Mouse (Mus musculus): Measurements from ENCODE around the gene Sipa1l3.

Gene Sipa1l3

GRCm38 (mm10) chr7:29337766-29338165 lies 180.7 kb downstream of the Sipa1l3 start:
- no peak for DNase-seq (ENCODE audit: extremely low spot score, low spot score)

- DNase-seq (ENCODE audit: extremely low spot score, low spot score), result no peak
Measured at GRCm38 (mm10) chr7:29336795-29337319, 181.6 kb downstream of the Sipa1l3 start.

- no peak for DNase-seq (ENCODE audit: extremely low spot score, low spot score)
Measured at GRCm38 (mm10) chr7:29335841-29336671, 182.4 kb downstream of the Sipa1l3 start.

GRCm38 (mm10) chr7:29335276-29335675 lies 183.2 kb downstream of the Sipa1l3 start:
- DNase-seq (ENCODE audit: extremely low spot score, low spot score), result no peak

GRCm38 (mm10) chr7:29334156-29334555 lies 184.3 kb downstream of the Sipa1l3 start:
- DNase-seq (ENCODE audit: extremely low spot score, low spot score), result no peak

- no peak for DNase-seq (ENCODE audit: extremely low spot score, low spot score)
Measured at GRCm38 (mm10) chr7:29328984-29329383, 189.5 kb downstream of the Sipa1l3 start.

GRCm38 (mm10) chr7:29327087-29327486 lies 191.4 kb downstream of the Sipa1l3 start:
- no peak for DNase-seq (ENCODE audit: extremely low spot score, low spot score)

GRCm38 (mm10) chr7:29319337-29320307 lies 198.8 kb downstream of the Sipa1l3 start:
- DNase-seq (ENCODE audit: extremely low spot score, low spot score), result peak; percentile 40

GRCm38 (mm10) chr7:29318115-29318911 lies 200.1 kb downstream of the Sipa1l3 start:
- DNase-seq (ENCODE audit: extremely low spot score, low spot score), result peak; percentile 45

GRCm38 (mm10) chr7:29317558-29317957 lies 200.9 kb downstream of the Sipa1l3 start:
- DNase-seq (ENCODE audit: extremely low spot score, low spot score), result peak; percentile 87

GRCm38 (mm10) chr7:29316976-29317375 lies 201.5 kb downstream of the Sipa1l3 start:
- DNase-seq (ENCODE audit: extremely low spot score, low spot score), result peak; percentile 61

- DNase-seq (ENCODE audit: extremely low spot score, low spot score), result no peak
Measured at GRCm38 (mm10) chr7:29316137-29316734, 202.2 kb downstream of the Sipa1l3 start.

GRCm38 (mm10) chr7:29314844-29315628 lies 203.4 kb downstream of the Sipa1l3 start:
- DNase-seq (ENCODE audit: extremely low spot score, low spot score), result peak; percentile 39

- DNase-seq (ENCODE audit: extremely low spot score, low spot score), result no peak
Measured at GRCm38 (mm10) chr7:29313572-29314261, 204.7 kb downstream of the Sipa1l3 start.

GRCm38 (mm10) chr7:29313051-29313450 lies 205.4 kb downstream of the Sipa1l3 start:
- DNase-seq (ENCODE audit: extremely low spot score, low spot score), result no peak

GRCm38 (mm10) chr7:29309749-29310148 lies 208.7 kb downstream of the Sipa1l3 start:
- no peak for DNase-seq (ENCODE audit: extremely low spot score, low spot score)

- DNase-seq (ENCODE audit: extremely low spot score, low spot score), result peak; percentile 55
Measured at GRCm38 (mm10) chr7:29309221-29309721, 209.2 kb downstream of the Sipa1l3 start.

GRCm38 (mm10) chr7:29307350-29308104 lies 210.9 kb downstream of the Sipa1l3 start:
- peak; percentile 91 for DNase-seq (ENCODE audit: extremely low spot score, low spot score)

Data from neural tube, embryonic 10.5 days (tissue).